Mouse (Mus musculus) right cerebral cortex, postnatal 4 days (tissue): ENCODE data around the gene Jag1.

Source experiments
- DNase-seq: peaks from one replicate; pipeline ENCODE4 v3.0.0-alpha.2; 2022

Gene Jag1

GRCm38 (mm10) chr2:137049906-137050305, 66.5 kb downstream of the Jag1 start:
- no peak for DNase-seq

GRCm38 (mm10) chr2:137049367-137049766, 67.1 kb downstream of the Jag1 start:
- no peak for DNase-seq

GRCm38 (mm10) chr2:137044122-137044521, 72.3 kb downstream of the Jag1 start:
- DNase-seq: no peak
